Mouse (Mus musculus) myocyte (in vitro differentiated cells): ENCODE measurements around the gene Rps27rt. TPM values are rescaled to one million over a fixed set of nuclear protein-coding genes. Genes with fewer than 3 reads are reported as not detected.
A peak's percentile ranks its signal among the peaks of the same experiment; 100 is the strongest.

ENCODE experiments used
- H3K27me3 ChIP-seq: one replicate; pipeline ENCODE4 v1.6.1; 2011; ENCODE audit not compliant: control insufficient read depth, insufficient read depth, insufficient read length
- H3K36me3 ChIP-seq: one replicate; pipeline ENCODE4 v1.6.1; 2011; ENCODE audit not compliant: control insufficient read depth, insufficient read depth
- H3K4me2 ChIP-seq: one replicate; pipeline ENCODE4 v1.6.1; 2011; ENCODE audit warnings: low read depth, control low read depth
- H3K4me3 ChIP-seq: one replicate; pipeline ENCODE4 v1.5.1; 2011; ENCODE audit warnings: mild to moderate bottlenecking, control low read depth, moderate library complexity
- H3K79me2 ChIP-seq: one replicate; pipeline ENCODE4 v1.6.1; 2011; ENCODE audit not compliant: control insufficient read depth, insufficient read depth
- H3ac ChIP-seq: one replicate; pipeline ENCODE4 v1.6.1; 2011; ENCODE audit not compliant: control insufficient read depth, insufficient read length
- CEBPB ChIP-seq: IDR thresholded peaks from 2 replicates; pipeline ENCODE4 v1.6.1; 2011; ENCODE audit warnings: mild to moderate bottlenecking, moderate library complexity; ENCODE audit not compliant: poor library complexity, insufficient read depth, severe bottlenecking
- E2F4 ChIP-seq: IDR thresholded peaks from one replicate; pipeline ENCODE4 v1.6.1; 2011; ENCODE audit warnings: mild to moderate bottlenecking, control low read depth, moderate library complexity; ENCODE audit not compliant: insufficient read depth
- MAX ChIP-seq: IDR thresholded peaks from one replicate; pipeline ENCODE4 v1.6.1; 2011; ENCODE audit warnings: low read depth, mild to moderate bottlenecking, control low read depth
- MYOD1 ChIP-seq, 3 experiments: IDR thresholded peaks; one replicate each; pipeline ENCODE4 v1.6.1; 2011; ENCODE audit warnings: control low read depth in 2 of 3, low read depth in 2 of 3, mild to moderate bottlenecking in 2 of 3, moderate library complexity in 1 of 3; ENCODE audit not compliant: insufficient read length in 2 of 3, control insufficient read depth in 1 of 3
- MYOG ChIP-seq, 3 experiments: IDR thresholded peaks; one replicate each; pipeline ENCODE4 v1.6.1; 2011; ENCODE audit warnings: control low read depth in 2 of 3, low read depth in 2 of 3, mild to moderate bottlenecking in 2 of 3; ENCODE audit not compliant: insufficient read length in 2 of 3, control insufficient read depth in 1 of 3, insufficient read depth in 1 of 3
- POLR2A ChIP-seq: IDR thresholded peaks from one replicate; pipeline ENCODE4 v1.6.1; 2011; ENCODE audit warnings: low read depth, mild to moderate bottlenecking, control low read depth, moderate library complexity; ENCODE audit not compliant: insufficient read length
- POLR2AphosphoS2 ChIP-seq: IDR thresholded peaks from one replicate; pipeline ENCODE4 v1.6.1; 2011; ENCODE audit warnings: low read depth, control low read depth; ENCODE audit not compliant: insufficient read length
- REST ChIP-seq: IDR thresholded peaks from one replicate; pipeline ENCODE4 v1.6.1; 2011; ENCODE audit warnings: mild to moderate bottlenecking, control low read depth, moderate library complexity; ENCODE audit not compliant: insufficient read depth, insufficient read length
- SRF ChIP-seq: IDR thresholded peaks from one replicate; pipeline ENCODE4 v1.6.1; 2011; ENCODE audit warnings: low read depth; ENCODE audit not compliant: control insufficient read depth, insufficient read length
- TCF12 ChIP-seq: IDR thresholded peaks from one replicate; pipeline ENCODE4 v1.6.1; 2011; ENCODE audit warnings: mild to moderate bottlenecking, control low read depth; ENCODE audit not compliant: poor library complexity, insufficient read depth, severe bottlenecking
- TCF3 ChIP-seq: IDR thresholded peaks from one replicate; pipeline ENCODE4 v1.6.1; 2011; ENCODE audit warnings: low read depth, control low read depth; ENCODE audit not compliant: insufficient read length
- USF1 ChIP-seq: IDR thresholded peaks from one replicate; pipeline ENCODE4 v1.6.1; 2011; ENCODE audit warnings: low read depth, mild to moderate bottlenecking, control low read depth, moderate library complexity
- polyA plus RNA-seq: library from polyadenylated mRNA; unstranded; fragments of >200 nt; fragmentation: generic; extraction: Trizol; gene quantifications from one replicate; pipeline ENCODE4 v1.2.1, GENCODE M21; 2012; ENCODE audit warnings: missing spikeins

Gene Rps27rt
- polyA plus RNA-seq, 1 experiment = 223 TPM

DNA sequence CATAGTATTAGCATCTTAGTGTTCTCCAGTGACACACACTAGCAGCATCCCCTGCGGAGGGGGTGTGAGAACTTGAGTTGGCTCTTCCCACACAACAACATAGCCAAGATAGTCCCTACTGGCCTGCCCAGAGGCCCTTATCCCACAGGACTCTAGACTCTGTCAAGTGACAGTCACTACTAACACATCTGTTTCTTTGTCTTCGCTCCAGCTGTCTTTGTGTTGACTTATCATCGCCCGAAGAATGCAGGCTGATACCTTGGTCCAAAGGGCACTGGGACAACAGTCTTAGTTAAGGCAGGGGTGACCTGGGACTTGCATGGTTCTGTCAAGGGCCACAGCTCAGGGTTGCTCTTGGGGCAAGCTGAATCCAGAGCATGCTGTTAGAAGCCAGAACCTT is 12.7 kb upstream of the Rps27rt start:
- Histone ChIP-seq H3K79me2 (no peaks in the 10 kb centered on the region), H3K36me3 (no peaks in the 10 kb centered on the region), H3K4me2 (no peak overlapping the region), H3ac (no peak overlapping the region), H3K27me3 (no peaks in the 10 kb centered on the region), H3K4me3 (no peak overlapping the region)
- no peak for TF ChIP-seq MAX
- TF ChIP-seq POLR2A = no peak
- TF ChIP-seq TCF12 = no peak
- TF ChIP-seq TCF3 = no peak
- no peak for TF ChIP-seq POLR2AphosphoS2
- no peak for TF ChIP-seq CEBPB
- no peak for TF ChIP-seq E2F4
- no peak for TF ChIP-seq USF1
- TF ChIP-seq MYOD1 (IDR thresholded peaks at IDR 0.05; ENCODE audit: control insufficient read depth in 1 of 3, insufficient read length in 2 of 3, low read depth in 2 of 3) = no peak

DNA sequence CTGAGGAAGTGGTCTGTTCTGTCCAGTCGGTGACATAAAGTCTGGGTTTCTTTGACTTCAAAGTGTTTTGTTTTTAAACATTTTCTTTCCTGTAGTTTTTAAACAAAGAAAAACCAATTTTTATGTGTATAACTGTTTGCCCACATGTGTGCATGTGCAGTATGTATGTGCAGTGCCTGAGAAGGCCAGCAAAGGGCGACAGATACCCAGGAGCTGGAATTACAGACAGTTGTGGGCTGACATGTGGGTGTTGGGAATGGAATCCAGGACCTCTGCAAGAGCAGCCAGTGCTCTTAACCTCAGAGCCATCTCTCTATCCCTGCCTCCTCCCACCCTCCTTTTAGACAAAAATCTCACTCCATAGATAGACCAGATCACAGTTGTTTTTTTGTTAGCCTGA is 10.0 kb upstream of the Rps27rt start:
- Histone ChIP-seq H3K36me3 (no peaks in the 10 kb centered on the region), H3K27me3 (no peaks in the 10 kb centered on the region), H3ac (no peak overlapping the region), H3K4me3 (no peak overlapping the region), H3K4me2 (no peak overlapping the region), H3K79me2 (no peaks in the 10 kb centered on the region)
- TF ChIP-seq TCF12 = no peak
- TF ChIP-seq CEBPB = no peak
- no peak for TF ChIP-seq E2F4
- TF ChIP-seq REST = no peak
- TF ChIP-seq SRF = no peak
- no peak for TF ChIP-seq MYOD1 (IDR thresholded peaks at IDR 0.05; ENCODE audit: control insufficient read depth in 1 of 3, insufficient read length in 2 of 3, low read depth in 2 of 3)
- no peak for TF ChIP-seq POLR2A
- TF ChIP-seq MYOG (IDR thresholded peaks at IDR 0.05; ENCODE audit: control insufficient read depth in 1 of 3, insufficient read depth in 1 of 3, insufficient read length in 2 of 3, low read depth in 2 of 3) = no peak
- no peak for TF ChIP-seq POLR2AphosphoS2
- TF ChIP-seq MAX = no peak
- TF ChIP-seq TCF3 = no peak
- TF ChIP-seq USF1 = no peak

- no peaks in the 10 kb centered on the region for H3K79me2 ChIP-seq
- no peak for TF ChIP-seq REST
- no peak for TF ChIP-seq MYOG (IDR thresholded peaks at IDR 0.05; ENCODE audit: control insufficient read depth in 1 of 3, insufficient read depth in 1 of 3, insufficient read length in 2 of 3, low read depth in 2 of 3)
- TF ChIP-seq E2F4 = no peak
- TF ChIP-seq MYOD1 (IDR thresholded peaks at IDR 0.05; ENCODE audit: control insufficient read depth in 1 of 3, insufficient read length in 2 of 3, low read depth in 2 of 3) = no peak
- no peak for TF ChIP-seq USF1
- no peak for TF ChIP-seq MAX
- no peak for TF ChIP-seq POLR2AphosphoS2
- TF ChIP-seq SRF = no peak
- H3ac ChIP-seq = no peak overlapping the region
- no peaks in the 10 kb centered on the region for H3K36me3 ChIP-seq
- H3K27me3 ChIP-seq = no peaks in the 10 kb centered on the region
- no peak overlapping the region for H3K4me2 ChIP-seq
- H3K4me3 ChIP-seq = no peak overlapping the region
These were observed 7.9 kb upstream of the Rps27rt start for GRCm38 (mm10) chr9:114990421-114990820.

DNA sequence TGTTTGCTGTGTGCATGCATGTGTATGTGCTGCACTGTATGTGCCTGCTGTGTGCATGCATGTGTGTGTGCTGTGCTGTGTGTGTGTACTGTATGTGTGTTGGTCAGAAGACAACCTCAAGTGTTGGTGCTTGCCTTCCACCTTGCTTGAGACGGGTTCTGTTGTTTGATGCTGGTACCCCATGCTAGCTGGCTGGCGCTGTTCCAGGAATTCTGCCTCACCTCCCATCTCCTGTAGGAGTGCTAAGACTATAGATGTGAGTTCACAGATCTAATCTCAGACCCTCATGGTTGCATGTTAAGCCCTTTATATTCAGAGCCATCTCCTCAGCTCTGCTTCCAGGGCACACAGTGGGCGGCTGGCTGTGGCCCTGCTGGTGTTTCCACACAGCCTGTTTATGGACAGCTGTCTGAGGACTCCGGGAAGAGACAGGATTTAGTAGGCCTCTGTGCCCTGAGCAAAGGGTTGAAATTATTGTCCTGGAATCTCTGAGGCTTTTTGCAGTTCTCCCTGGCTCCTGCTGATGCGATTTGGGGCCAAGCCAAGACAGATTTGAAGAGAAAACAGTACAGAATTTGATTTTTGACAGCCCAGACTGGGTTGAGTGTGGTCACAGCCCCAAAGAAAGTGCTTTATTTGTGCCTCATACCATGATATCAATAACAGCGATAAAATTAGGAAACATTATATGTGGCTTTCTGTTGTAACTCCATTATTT is 6.2 kb upstream of the Rps27rt start:
- no peaks in the 10 kb centered on the region for H3K79me2 ChIP-seq
- H3K27me3 ChIP-seq = no peaks in the 10 kb centered on the region
- H3K4me2 ChIP-seq = no peak overlapping the region
- TF ChIP-seq MYOG (IDR thresholded peaks at IDR 0.05; ENCODE audit: control insufficient read depth in 1 of 3, insufficient read depth in 1 of 3, insufficient read length in 2 of 3, low read depth in 2 of 3) (no peak), USF1 (no peak), POLR2AphosphoS2 (no peak), TCF3 (no peak), MAX (no peak), MYOD1 (IDR thresholded peaks at IDR 0.05; ENCODE audit: control insufficient read depth in 1 of 3, insufficient read length in 2 of 3, low read depth in 2 of 3) (no peak), TCF12 (no peak), CEBPB (no peak), REST (no peak), SRF (no peak), POLR2A (no peak), E2F4 (no peak)
- no peak overlapping the region for H3K4me3 ChIP-seq
- peak overlapping the region; percentile 23 for H3ac ChIP-seq
- no peaks in the 10 kb centered on the region for H3K36me3 ChIP-seq

GRCm38 (mm10) chr9:114988029-114988428 is 5.5 kb upstream of the Rps27rt start:
- Histone ChIP-seq H3ac (peak overlapping the region; percentile 23), H3K4me3 (no peak overlapping the region), H3K36me3 (no peaks in the 10 kb centered on the region), H3K79me2 (no peaks in the 10 kb centered on the region), H3K27me3 (no peaks in the 10 kb centered on the region), H3K4me2 (no peak overlapping the region)
- TF ChIP-seq USF1 = no peak
- TF ChIP-seq MAX = no peak
- TF ChIP-seq POLR2A = no peak
- no peak for TF ChIP-seq POLR2AphosphoS2
- no peak for TF ChIP-seq E2F4
- TF ChIP-seq TCF3 = no peak
- TF ChIP-seq SRF = no peak
- no peak for TF ChIP-seq CEBPB
- no peak for TF ChIP-seq REST
- TF ChIP-seq MYOD1 (IDR thresholded peaks at IDR 0.05; ENCODE audit: control insufficient read depth in 1 of 3, insufficient read length in 2 of 3, low read depth in 2 of 3) = no peak
- no peak for TF ChIP-seq TCF12
- TF ChIP-seq MYOG (IDR thresholded peaks at IDR 0.05; ENCODE audit: control insufficient read depth in 1 of 3, insufficient read depth in 1 of 3, insufficient read length in 2 of 3, low read depth in 2 of 3) = no peak
